Mouse (Mus musculus): Measurements from ENCODE around the gene Pdlim5. TPM values are rescaled to one million over a fixed set of nuclear protein-coding genes. Genes with fewer than 3 reads are reported as not detected.

Pdlim5 gene
- polyA plus RNA-seq, 1 experiment from 2014 or later, result 24.5 TPM

DNA sequence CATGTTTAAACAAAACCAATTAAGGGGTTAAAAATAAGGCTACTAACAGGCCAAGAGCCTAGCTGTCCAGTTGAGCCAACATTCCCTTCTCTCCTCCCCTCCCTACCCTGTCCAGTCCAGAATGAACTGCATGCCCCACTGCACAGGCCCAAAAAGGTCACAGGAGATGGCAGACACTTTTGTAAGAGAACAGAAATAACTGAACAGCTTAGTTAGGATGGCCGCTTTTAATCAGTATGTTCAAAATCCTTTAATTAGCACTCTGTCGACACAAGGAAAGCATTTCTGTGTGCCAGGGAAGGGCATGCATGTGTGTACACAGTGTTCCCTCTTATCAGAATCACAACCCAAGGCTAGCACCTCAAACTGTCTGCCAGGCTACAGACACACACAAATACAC, 5.2 kb downstream of the Pdlim5 start:
- Histone ChIP-seq H3K9me3 (ENCODE audit: control insufficient read depth) (no peaks in the 10 kb centered on the region), H3K27me3 (replicated peaks; ENCODE audit: control insufficient read depth, insufficient read depth, low read length) (no peaks in the 10 kb centered on the region), H3K27ac (ENCODE audit: low read depth, low read length) (no peak overlapping the region), H3K4me2 (replicated peaks; ENCODE audit: low read depth) (no peak overlapping the region), H3K36me3 (ENCODE audit: control insufficient read depth, insufficient read depth) (no peaks in the 10 kb centered on the region), H3K4me1 (replicated peaks; ENCODE audit: control insufficient read depth, insufficient read depth, low read length) (peaks cover 7% of the 10 kb centered on the region), H3K4me3 (ENCODE audit: low read depth, low read length) (no peak overlapping the region), H3K9ac (ENCODE audit: low read depth, low read length) (no peak overlapping the region)
- WGBS, result 57% methylated on average over 2 of the region's 2 CpGs
- no peak for ATAC-seq
- no peak for TF ChIP-seq CTCF (IDR thresholded peaks at IDR 0.05; ENCODE audit: low read depth)

DNA sequence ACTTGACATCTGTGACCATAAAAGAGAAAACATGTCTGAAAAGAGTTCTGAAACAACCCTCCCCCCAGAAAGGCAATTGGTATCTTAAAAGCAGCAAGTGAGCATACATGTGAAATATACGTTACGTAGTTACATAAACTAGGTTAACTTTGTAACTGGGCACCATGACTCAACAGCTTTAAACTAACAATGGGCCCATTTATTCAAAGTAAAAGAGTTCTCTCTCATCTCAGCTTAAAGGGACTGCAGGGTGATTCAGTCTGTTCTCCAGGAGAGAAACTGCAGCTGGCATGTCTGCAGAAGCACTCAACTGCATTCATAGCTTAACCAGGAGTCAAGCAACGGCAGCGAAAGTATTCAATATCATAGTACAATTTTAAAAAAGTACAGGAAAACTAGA, 7.3 kb downstream of the Pdlim5 start:
- no peak for TF ChIP-seq CTCF (IDR thresholded peaks at IDR 0.05; ENCODE audit: low read depth)

DNA sequence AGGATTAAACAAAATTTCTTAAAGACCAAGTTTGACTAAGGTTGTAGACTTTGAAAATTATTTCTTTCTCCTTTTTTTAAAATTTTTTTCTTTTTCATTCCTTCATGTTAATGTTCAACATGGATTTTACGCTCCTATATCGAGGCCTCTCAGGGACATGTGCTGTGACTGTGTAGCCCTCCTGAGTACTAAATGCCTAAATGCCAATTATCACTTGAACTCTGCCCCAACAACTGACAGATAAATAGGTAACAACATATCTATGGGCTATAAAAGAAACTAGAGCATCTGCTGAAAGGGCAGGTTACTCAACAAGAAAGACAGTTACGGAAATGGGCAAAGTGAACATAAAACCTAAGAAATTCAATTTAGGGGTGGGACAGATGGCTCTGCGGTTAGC, 9.0 kb downstream of the Pdlim5 start:
- H3K27me3 ChIP-seq (replicated peaks; ENCODE audit: control insufficient read depth, insufficient read depth, low read length), result no peaks in the 10 kb centered on the region

More for the DNA sequence above, 7.3 kb downstream of the Pdlim5 start:
- H3K27me3 ChIP-seq (replicated peaks; ENCODE audit: control insufficient read depth, insufficient read depth, low read length), result no peaks in the 10 kb centered on the region
- no peak overlapping the region for H3K4me3 ChIP-seq (ENCODE audit: low read depth, low read length)
- no peaks in the 10 kb centered on the region for H3K9me3 ChIP-seq (ENCODE audit: control insufficient read depth)
- ATAC-seq, result no peak
- no peak overlapping the region for H3K27ac ChIP-seq (ENCODE audit: low read depth, low read length)
- no peak overlapping the region for H3K4me2 ChIP-seq (replicated peaks; ENCODE audit: low read depth)
- 62% methylated on average over 4 of the region's 4 CpGs for WGBS
- no peak overlapping the region for H3K9ac ChIP-seq (ENCODE audit: low read depth, low read length)
- no peaks in the 10 kb centered on the region for H3K36me3 ChIP-seq (ENCODE audit: control insufficient read depth, insufficient read depth)
- peaks cover 10% of the 10 kb centered on the region for H3K4me1 ChIP-seq (replicated peaks; ENCODE audit: control insufficient read depth, insufficient read depth, low read length)

DNA sequence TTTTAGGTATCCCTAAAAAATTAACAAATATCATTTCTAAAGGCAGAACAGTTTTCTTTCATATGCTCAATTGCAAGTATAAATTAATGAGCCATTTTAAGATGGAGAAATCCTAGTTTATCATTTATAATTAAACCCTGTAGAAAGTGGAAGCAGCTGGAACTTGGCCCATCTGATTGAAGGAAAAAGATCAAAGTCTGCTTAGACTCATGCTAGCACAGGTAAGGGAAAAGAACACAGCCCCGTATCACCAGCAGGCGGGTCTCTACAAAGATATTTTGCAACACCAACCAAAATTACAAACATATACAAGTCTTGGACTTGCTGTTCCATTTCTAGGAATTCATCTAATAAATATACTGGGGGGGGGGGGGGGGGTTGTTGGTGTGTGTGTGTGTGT, 9.8 kb downstream of the Pdlim5 start:
- peak; percentile 44 for TF ChIP-seq CTCF (IDR thresholded peaks at IDR 0.05; ENCODE audit: low read depth)
- H3K9me3 ChIP-seq (ENCODE audit: control insufficient read depth), result no peaks in the 10 kb centered on the region
- no peak overlapping the region for H3K27ac ChIP-seq (ENCODE audit: low read depth, low read length)
- peak; percentile 82 for ATAC-seq
- H3K36me3 ChIP-seq (ENCODE audit: control insufficient read depth, insufficient read depth), result 0 out of 2 replicates have a peak, but pooled peaks cover 3% of the 10 kb centered on the region
- no peak overlapping the region for H3K9ac ChIP-seq (ENCODE audit: low read depth, low read length)
- no peak overlapping the region for H3K4me2 ChIP-seq (replicated peaks; ENCODE audit: low read depth)
- no peak overlapping the region for H3K4me3 ChIP-seq (ENCODE audit: low read depth, low read length)
- H3K27me3 ChIP-seq (replicated peaks; ENCODE audit: control insufficient read depth, insufficient read depth, low read length), result no peaks in the 10 kb centered on the region
- 38% methylated on average over 2 of the region's 2 CpGs for WGBS
- peaks cover 10% of the 10 kb centered on the region for H3K4me1 ChIP-seq (replicated peaks; ENCODE audit: control insufficient read depth, insufficient read depth, low read length)

More for the DNA sequence above, 9.0 kb downstream of the Pdlim5 start:
- Histone ChIP-seq H3K36me3 (ENCODE audit: control insufficient read depth, insufficient read depth) (0 out of 2 replicates have a peak, but pooled peaks cover 3% of the 10 kb centered on the region), H3K9ac (ENCODE audit: low read depth, low read length) (no peak overlapping the region), H3K4me1 (replicated peaks; ENCODE audit: control insufficient read depth, insufficient read depth, low read length) (peaks cover 10% of the 10 kb centered on the region), H3K4me3 (ENCODE audit: low read depth, low read length) (no peak overlapping the region), H3K27ac (ENCODE audit: low read depth, low read length) (no peak overlapping the region), H3K4me2 (replicated peaks; ENCODE audit: low read depth) (no peak overlapping the region), H3K9me3 (ENCODE audit: control insufficient read depth) (no peaks in the 10 kb centered on the region)
- 42% methylated on average over 4 of the region's 4 CpGs for WGBS
- TF ChIP-seq CTCF (IDR thresholded peaks at IDR 0.05; ENCODE audit: low read depth), result no peak
- 0 out of 2 replicates have a peak, but pooled peaks have one; percentile 59 for ATAC-seq

DNA sequence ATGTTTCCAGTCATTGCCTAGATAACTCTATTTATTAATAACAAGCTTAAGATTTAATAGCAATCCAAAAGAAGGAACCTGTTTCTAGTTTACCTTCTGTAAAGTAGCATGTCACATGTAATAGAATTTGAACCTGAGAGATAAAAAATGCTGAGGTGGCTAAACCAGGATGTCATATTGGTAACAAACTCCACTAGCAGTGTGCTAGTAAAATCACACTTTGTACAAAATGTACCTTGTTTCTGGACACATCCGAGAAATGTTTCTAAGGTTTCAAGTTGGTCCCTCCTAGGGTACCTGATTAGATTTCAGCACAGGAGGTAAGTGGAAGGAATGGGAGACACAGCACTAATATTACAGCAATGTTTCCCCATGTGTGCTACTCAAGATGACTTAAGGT, 18.9 kb downstream of the Pdlim5 start:
- Histone ChIP-seq H3K9me3 (ENCODE audit: control insufficient read depth) (no peaks in the 10 kb centered on the region), H3K4me3 (ENCODE audit: low read depth, low read length) (no peak overlapping the region), H3K4me2 (replicated peaks; ENCODE audit: low read depth) (no peak overlapping the region), H3K4me1 (replicated peaks; ENCODE audit: control insufficient read depth, insufficient read depth, low read length) (no peaks in the 10 kb centered on the region), H3K27ac (ENCODE audit: low read depth, low read length) (no peak overlapping the region), H3K36me3 (ENCODE audit: control insufficient read depth, insufficient read depth) (no peaks in the 10 kb centered on the region), H3K9ac (ENCODE audit: low read depth, low read length) (no peak overlapping the region), H3K27me3 (replicated peaks; ENCODE audit: control insufficient read depth, insufficient read depth, low read length) (no peaks in the 10 kb centered on the region)
- WGBS, result 59% methylated on average over 1 of the region's 1 CpGs
- peak; percentile 36; the same call in 1 of the 2 replicates for ATAC-seq
- TF ChIP-seq CTCF (IDR thresholded peaks at IDR 0.05; ENCODE audit: low read depth), result no peak

DNA sequence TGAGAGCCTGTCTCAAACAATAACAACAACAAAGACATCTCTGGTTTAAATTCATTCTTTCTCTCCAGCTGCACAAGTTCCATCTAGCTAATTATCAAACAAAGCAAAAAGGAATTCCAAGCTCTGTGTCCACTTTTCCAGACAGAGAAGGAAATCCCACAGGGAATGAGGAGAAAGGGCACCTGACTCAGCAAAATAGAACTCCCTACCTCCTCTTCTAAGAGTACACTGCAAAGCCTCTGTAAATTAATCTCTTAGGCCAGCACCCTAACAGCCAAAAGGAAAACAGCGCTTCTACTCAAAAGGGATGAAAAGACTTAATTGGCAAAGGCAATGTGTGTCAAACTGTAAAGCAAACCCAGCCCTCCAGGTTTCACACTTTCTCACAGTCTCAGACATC, 20.4 kb downstream of the Pdlim5 start:
- no peak for TF ChIP-seq CTCF (IDR thresholded peaks at IDR 0.05; ENCODE audit: low read depth)
- H3K27ac ChIP-seq (ENCODE audit: low read depth, low read length), result peak overlapping the region; percentile 11; the same call in 1 of the 2 replicates
- H3K9me3 ChIP-seq (ENCODE audit: control insufficient read depth), result no peaks in the 10 kb centered on the region
- no peaks in the 10 kb centered on the region for H3K4me1 ChIP-seq (replicated peaks; ENCODE audit: control insufficient read depth, insufficient read depth, low read length)
- H3K36me3 ChIP-seq (ENCODE audit: control insufficient read depth, insufficient read depth), result no peaks in the 10 kb centered on the region
- ATAC-seq, result no peak
- H3K27me3 ChIP-seq (replicated peaks; ENCODE audit: control insufficient read depth, insufficient read depth, low read length), result no peaks in the 10 kb centered on the region
- no peak overlapping the region for H3K4me3 ChIP-seq (ENCODE audit: low read depth, low read length)
- no peak overlapping the region for H3K9ac ChIP-seq (ENCODE audit: low read depth, low read length)
- 54% methylated on average over 1 of the region's 1 CpGs for WGBS
- no peak overlapping the region for H3K4me2 ChIP-seq (replicated peaks; ENCODE audit: low read depth)
